Mouse (Mus musculus) bone marrow, adult 2 months (tissue): ENCODE results near the gene Prickle2. TPM values are rescaled to one million over a fixed set of nuclear protein-coding genes. Genes with fewer than 3 reads are reported as not detected.

ENCODE experiments used
- H3K27ac ChIP-seq: fragments of 200-500 bp; 2 replicates; pipeline ENCODE4 v1.5.1; 2012; ENCODE audit warnings: low read depth, mild to moderate bottlenecking, control low read depth, inconsistent platforms, low read length; ENCODE audit not compliant: control insufficient read depth, poor library complexity, insufficient read depth
- H3K4me1 ChIP-seq: fragments of 200-500 bp; 2 replicates; pipeline ENCODE4 v1.6.1; 2011; ENCODE audit warnings: low read length; ENCODE audit not compliant: control insufficient read depth, insufficient read depth
- H3K4me3 ChIP-seq: fragments of 200-500 bp; replicated peaks from 2 replicates; pipeline ENCODE3; 2011; ENCODE audit warnings: mild to moderate bottlenecking, low read depth, low read length, control low read depth; ENCODE audit not compliant: control insufficient read depth
- CTCF ChIP-seq: fragments of 200-500 bp; IDR thresholded peaks from 2 replicates; pipeline ENCODE4 v1.5.1; 2011; ENCODE audit warnings: low read length, control low read depth; ENCODE audit not compliant: control insufficient read depth, insufficient read depth
- POLR2A ChIP-seq: fragments of 200-500 bp; IDR thresholded peaks from 2 replicates; pipeline ENCODE4 v1.6.1; 2011; ENCODE audit warnings: low read depth, mild to moderate bottlenecking, control low read depth, low read length, borderline replicate concordance; ENCODE audit not compliant: control insufficient read depth
- WGBS: fragments of 180-500 bp; shearing (Covaris S2); methylation state at CpG from one replicate; pipeline ENCODE4 v1.1.7; 2018; 5-methylcytosine and 5-hydroxymethylcytosine counted together
- polyA plus RNA-seq: library from polyadenylated mRNA; stranded (reverse); fragments of >200 nt; gene quantifications from 2 replicates; pipeline ENCODE4 v1.2.4, GENCODE M21; 2011; ENCODE audit warnings: low replicate concordance; ENCODE audit not compliant: missing spikeins, insufficient read depth, insufficient read length

Prickle2 gene
- polyA plus RNA-seq, 1 experiment, result 19.2 TPM

- no peaks in the 10 kb centered on the region for H3K4me1 ChIP-seq
- no peak overlapping the region for H3K27ac ChIP-seq
- H3K4me3 ChIP-seq, result no peak overlapping the region
- 6% methylated on average over 5 of the region's 5 CpGs for WGBS
- TF ChIP-seq CTCF, result no peak
- TF ChIP-seq POLR2A, result no peak
Observed at GRCm38 (mm10) chr6:92432146-92432545, 273.8 kb downstream of the Prickle2 start.

- Histone ChIP-seq H3K27ac (no peak overlapping the region), H3K4me3 (no peak overlapping the region), H3K4me1 (no peaks in the 10 kb centered on the region)
- TF ChIP-seq CTCF (no peak), POLR2A (no peak)
- 36% methylated on average over 7 of the region's 7 CpGs for WGBS
Observed at GRCm38 (mm10) chr6:92427406-92428171, 278.4 kb downstream of the Prickle2 start.

- Histone ChIP-seq H3K4me3 (no peak overlapping the region), H3K27ac (no peak overlapping the region), H3K4me1 (no peaks in the 10 kb centered on the region)
- TF ChIP-seq POLR2A, result no peak
- no peak for TF ChIP-seq CTCF
- 73% methylated on average over 8 of the region's 8 CpGs for WGBS
Observed at GRCm38 (mm10) chr6:92425901-92426300, 280.1 kb downstream of the Prickle2 start.

GRCm38 (mm10) chr6:92425476-92425875 lies 280.5 kb downstream of the Prickle2 start:
- 74% methylated on average over 7 of the region's 7 CpGs for WGBS

GRCm38 (mm10) chr6:92424991-92425390 lies 281.0 kb downstream of the Prickle2 start:
- Histone ChIP-seq H3K27ac (no peak overlapping the region), H3K4me1 (no peaks in the 10 kb centered on the region), H3K4me3 (no peak overlapping the region)
- WGBS, result 45% methylated on average over 3 of the region's 3 CpGs
- TF ChIP-seq CTCF, result no peak
- no peak for TF ChIP-seq POLR2A

More at GRCm38 (mm10) chr6:92425476-92425875, 280.5 kb downstream of the Prickle2 start:
- no peak overlapping the region for H3K27ac ChIP-seq
- H3K4me1 ChIP-seq, result no peaks in the 10 kb centered on the region
- TF ChIP-seq POLR2A (no peak), CTCF (no peak)
- no peak overlapping the region for H3K4me3 ChIP-seq

GRCm38 (mm10) chr6:92422286-92422685 lies 283.7 kb downstream of the Prickle2 start:
- Histone ChIP-seq H3K4me1 (no peaks in the 10 kb centered on the region), H3K4me3 (no peak overlapping the region), H3K27ac (no peak overlapping the region)
- WGBS, result 29% methylated on average over 11 of the region's 11 CpGs
- TF ChIP-seq CTCF (peak; percentile 12; the same call in 1 of the 2 replicates), POLR2A (no peak)

- Histone ChIP-seq H3K4me1 (no peaks in the 10 kb centered on the region), H3K4me3 (no peak overlapping the region), H3K27ac (no peak overlapping the region)
- TF ChIP-seq POLR2A (no peak), CTCF (no peak)
- WGBS, result 85% methylated on average over 12 of the region's 12 CpGs
Observed at GRCm38 (mm10) chr6:92420106-92420505, 285.8 kb downstream of the Prickle2 start.

GRCm38 (mm10) chr6:92415405-92415755 lies 290.6 kb downstream of the Prickle2 start:
- no peak overlapping the region for H3K27ac ChIP-seq
- WGBS, result 81% methylated on average over 7 of the region's 7 CpGs
- no peak overlapping the region for H3K4me3 ChIP-seq
- TF ChIP-seq POLR2A (no peak), CTCF (no peak)
- no peaks in the 10 kb centered on the region for H3K4me1 ChIP-seq
